Mouse (Mus musculus) thymus, postnatal 0 days (tissue): ENCODE results near the gene Itga5. TPM values are rescaled to one million over a fixed set of nuclear protein-coding genes. Genes with fewer than 3 reads are reported as not detected.

Experiments used
- DNase-seq: peaks from one replicate; pipeline ENCODE4 v3.0.0-alpha.2; 2015; ENCODE audit warnings: low spot score
- microRNA-seq: library from miRNA; unstranded; fragments of <30 nt; microRNA quantifications from one replicate; pipeline ENCODE4, GENCODE M21; 2016; ENCODE audit warnings: borderline number of aligned reads
- polyA plus RNA-seq: library from polyadenylated mRNA; unstranded; fragments of >200 nt; fragmentation: Nextera tagmentation; extraction: Ambion mirVana; gene quantifications from 2 replicates; pipeline ENCODE4 v1.2.1, GENCODE M21; 2015

The Itga5 gene
- polyA plus RNA-seq, 1 experiment from 2014 or later: 10.5 TPM

- peak; percentile 42 for DNase-seq
Measured at GRCm38 (mm10) chr15:103295851-103296250, 70.7 kb downstream of the Itga5 start.

- no peak for DNase-seq
Measured at GRCm38 (mm10) chr15:103294649-103295048, 71.9 kb downstream of the Itga5 start.

Small RNA genes within 50 kb of the gene (microRNA-seq; reads per million reads assigned to microRNA genes)
- gene Mir6963: not detected

Other genes starting within 250 kb of the Itga5 start
- gene Smug1, start 199.7 kb downstream of the Itga5 start, polyA plus RNA-seq: 7.5 and 8.9 TPM in 2 replicates
- 55.7 and 60.1 TPM in 2 replicates for gene Cbx5, start 126.9 kb downstream of the Itga5 start, polyA plus RNA-seq
- gene Hnrnpa1, start 126.3 kb downstream of the Itga5 start, polyA plus RNA-seq: 683 and 713 TPM in 2 replicates
- gene Nfe2, start 108.4 kb downstream of the Itga5 start, polyA plus RNA-seq: 8.0 and 9.1 TPM in 2 replicates
- gene Copz1, start 94.0 kb downstream of the Itga5 start, polyA plus RNA-seq: 188 and 210 TPM in 2 replicates
- 0.06 TPM in 1 of 2 replicates, not detected in the other for gene Gpr84, start 56.2 kb downstream of the Itga5 start, polyA plus RNA-seq
- 5.0 and 6.0 TPM in 2 replicates for gene Zfp385a, start 26.7 kb downstream of the Itga5 start, polyA plus RNA-seq
- 0.19 TPM in 1 of 2 replicates, not detected in the other for gene Gtsf1, start 63.7 kb upstream of the Itga5 start, polyA plus RNA-seq
- 0.20 and 0.49 TPM in 2 replicates for gene Gtsf2, start 81.7 kb upstream of the Itga5 start, polyA plus RNA-seq
- 55.5 and 57.3 TPM in 2 replicates for gene Nckap1l, start 87.0 kb upstream of the Itga5 start, polyA plus RNA-seq
- 2.6 and 3.6 TPM in 2 replicates for gene Pde1b, start 136.3 kb upstream of the Itga5 start, polyA plus RNA-seq
- gene Ppp1r1a, start 171.2 kb upstream of the Itga5 start, polyA plus RNA-seq: 1.7 and 2.0 TPM in 2 replicates
- not detected in 2 replicates for gene Glycam1, start 198.3 kb upstream of the Itga5 start, polyA plus RNA-seq